Mouse (Mus musculus): ENCODE measurements around the gene Prl3c1. TPM values are rescaled to one million over a fixed set of nuclear protein-coding genes. Genes with fewer than 3 reads are reported as not detected.
"Not testable (repeated sequence)": the region's sequence is repeated elsewhere in the genome, so short reads cannot be mapped to it uniquely, and the experiment has no call there.

Prl3c1 gene
- not detected for total RNA-seq (2021)
- long read RNA-seq, experiment 1, result 0 reads
- long read RNA-seq, experiment 2, result 0 reads

DNA sequence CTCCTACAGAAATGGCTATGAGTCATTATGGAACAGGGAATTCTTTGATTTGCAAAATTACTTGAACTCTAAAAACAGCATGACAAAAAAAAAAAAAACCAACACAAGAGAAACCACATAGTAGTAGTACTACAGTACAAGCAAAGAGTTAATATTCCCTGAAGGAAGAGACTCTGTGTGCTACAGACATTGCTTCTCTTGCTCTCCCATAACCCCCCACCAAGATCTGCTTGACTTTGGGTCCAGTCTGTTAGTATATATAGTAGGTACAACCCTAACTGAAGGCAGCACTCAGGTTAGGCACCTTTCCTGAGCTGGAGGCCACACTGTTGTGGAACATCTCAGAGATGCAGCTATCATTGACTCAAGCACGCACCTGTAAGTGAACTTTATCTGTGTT is at the start of gene Prl3c1:
TSS of gene Prl3c1 (plus strand) at position 301 of the 400 bp plus-strand sequence.
- DNase-seq (ENCODE audit: low spot score in 2 of 2), result no peak
- intact Hi-C loops (cut with DNase I), result no loop called here

DNA sequence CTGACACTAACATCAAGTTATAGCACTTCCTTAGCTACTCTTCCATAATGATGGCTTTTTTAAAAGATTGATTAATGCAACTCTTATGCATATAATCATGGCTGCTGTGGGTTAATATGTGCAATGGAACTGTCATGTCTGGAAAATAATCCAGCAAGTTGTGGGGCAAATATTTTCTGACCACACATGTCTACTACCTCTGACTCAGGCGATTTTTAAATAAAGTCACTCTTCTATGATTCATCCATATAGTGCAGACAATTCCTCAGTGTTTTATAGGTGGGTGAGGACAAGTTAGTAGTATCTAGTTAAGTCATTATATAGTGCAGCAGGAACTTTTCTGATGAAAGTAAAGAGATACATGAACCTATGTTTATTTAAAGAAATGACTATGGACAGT is 48.2 kb upstream of the Prl3c1 start:
- intact Hi-C loops (cut with DNase I), result no loop called here
- no peak for DNase-seq (ENCODE audit: low spot score in 2 of 2)

DNA sequence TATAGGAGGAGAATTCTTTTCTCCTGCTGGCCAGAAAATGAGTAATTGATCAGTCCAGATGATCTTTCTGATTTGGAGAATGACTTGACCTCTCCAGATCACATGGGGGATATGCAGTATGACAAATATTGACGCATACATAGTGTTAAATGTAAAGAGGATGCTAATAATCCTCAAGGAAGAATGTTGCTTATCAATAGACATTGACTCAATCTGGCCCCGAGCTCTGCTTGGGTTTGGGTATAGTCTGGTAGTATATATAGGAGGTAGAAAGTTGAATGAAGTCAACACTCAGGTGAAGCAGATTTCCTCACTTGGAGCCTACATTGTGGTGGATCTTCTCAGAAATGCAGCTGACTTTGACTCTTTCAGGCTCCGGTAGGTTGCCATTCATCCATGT is 40.0 kb upstream of the Prl3c1 start, which contains the start of gene Prl3d3:
TSS of gene Prl3d3 (plus strand) at position 301 of the 400 bp plus-strand sequence.
- intact Hi-C loops (cut with DNase I); DNase-seq (ENCODE audit: low spot score in 2 of 2): not testable (repeated sequence)

GRCm38 (mm10) chr13:27241547-27241946 is 45.1 kb downstream of the Prl3c1 start, which contains the start of gene Prl3b1:
Gene Prl3b1 (plus strand): TSS chr13:27241847.
- intact Hi-C loops (cut with DNase I), result no loop called here
- no peak for DNase-seq (ENCODE audit: low spot score in 2 of 2)

Other genes starting within 250 kb of the Prl3c1 start
- gene Prl, start 139.1 kb upstream of the Prl3c1 start, total RNA-seq (2021), result not detected
- gene Prl3d1, start 102.5 kb upstream of the Prl3c1 start, total RNA-seq (2021), result not detected
- not detected for gene Prl3d2, start 75.0 kb upstream of the Prl3c1 start, total RNA-seq (2021)
- gene Prl3d3, start 39.9 kb upstream of the Prl3c1 start, total RNA-seq (2021), result not detected
- not detected for gene Prl3b1, start 45.2 kb downstream of the Prl3c1 start, total RNA-seq (2021)
- not detected for gene Prl3a1, start 62.8 kb downstream of the Prl3c1 start, total RNA-seq (2021)
- not detected for gene Prl6a1, start 116.0 kb downstream of the Prl3c1 start, total RNA-seq (2021)
- gene Prl8a2, start 149.0 kb downstream of the Prl3c1 start, total RNA-seq (2021), result not detected
- not detected for gene Prl2b1, start 194.2 kb downstream of the Prl3c1 start, total RNA-seq (2021)
- not detected for gene Prl8a6, start 242.0 kb downstream of the Prl3c1 start, total RNA-seq (2021)